Mouse (Mus musculus) liver, postnatal 0 days (tissue): ENCODE data around the gene Acox3.

Experiments
- CTCF ChIP-seq: sonication (generic); IDR thresholded peaks from 2 replicates; pipeline ENCODE4 v1.5.1; 2016; ENCODE audit warnings: antibody characterized with exemption, low read depth
- EP300 ChIP-seq: IDR thresholded peaks from 2 replicates; pipeline ENCODE4 v1.6.1; 2016; ENCODE audit warnings: antibody characterized with exemption, low read depth, mild to moderate bottlenecking

DNA sequence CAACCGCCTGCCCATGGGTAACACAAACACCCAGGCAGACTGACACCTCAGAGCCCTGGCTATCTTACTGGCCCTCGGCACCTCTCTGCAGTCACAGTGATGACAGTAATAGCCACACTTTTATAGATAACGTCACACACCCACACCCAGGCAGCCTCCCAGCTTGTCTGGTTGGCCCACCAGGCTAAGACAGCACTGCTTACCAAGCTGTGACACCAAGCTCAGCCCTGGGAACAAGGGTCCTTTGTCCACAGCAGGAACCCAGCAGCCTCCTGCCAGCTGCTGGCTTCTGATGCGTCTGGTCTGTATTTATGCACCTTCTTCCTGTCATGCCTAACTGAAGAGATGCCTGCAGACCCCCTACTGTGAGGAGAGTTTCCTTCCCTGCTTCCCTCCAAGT is 38.3 kb downstream of the Acox3 start:
- TF ChIP-seq CTCF, result no peak
- no peak for TF ChIP-seq EP300
